Mouse (Mus musculus) liver, embryonic 14.5 days (tissue): ENCODE measurements around the gene Dcun1d4.

Experiments used
- CTCF ChIP-seq: IDR thresholded peaks from 2 replicates; pipeline ENCODE4 v1.5.1; 2016; ENCODE audit warnings: antibody characterized with exemption, low read depth, control low read depth
- EP300 ChIP-seq: IDR thresholded peaks from 2 replicates; pipeline ENCODE4 v1.6.1; 2016; ENCODE audit warnings: antibody characterized with exemption, low read depth

DNA sequence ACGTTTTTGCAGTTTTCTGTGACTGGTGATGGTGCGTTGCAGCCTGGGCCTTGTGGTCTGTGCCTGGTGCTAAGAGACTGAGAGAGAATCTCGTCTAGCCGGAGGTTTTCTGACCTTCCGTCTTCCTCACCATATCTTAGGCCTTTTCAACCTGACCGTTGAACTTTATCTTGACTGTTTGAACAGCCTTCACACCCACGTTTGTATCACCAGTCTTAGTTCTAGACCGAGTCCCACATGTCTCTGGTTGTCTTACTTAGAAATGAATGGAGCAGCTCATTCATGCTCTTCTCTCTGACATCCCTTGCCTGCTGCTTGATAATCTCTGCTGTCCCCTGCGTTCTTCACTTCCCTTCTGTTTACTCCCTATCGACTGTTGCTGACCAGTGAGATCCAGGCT, 42.4 kb downstream of the Dcun1d4 start:
- no peak for TF ChIP-seq EP300
- no peak for TF ChIP-seq CTCF
